Mouse (Mus musculus) small intestine, adult 2 months (tissue): Measurements from ENCODE around the gene Stx8.

Experiments used
- CTCF ChIP-seq: fragments of 200-500 bp; IDR thresholded peaks from 2 replicates; pipeline ENCODE4 v1.5.1; 2012; ENCODE audit warnings: low read depth, mild to moderate bottlenecking, control low read depth, inconsistent platforms, low read length, moderate library complexity, mixed read lengths; ENCODE audit not compliant: insufficient replicate concordance, insufficient read length; ENCODE audit errors: extremely low read depth
- POLR2A ChIP-seq: fragments of 200-500 bp; IDR thresholded peaks from 2 replicates; pipeline ENCODE4 v1.6.1; 2012; ENCODE audit warnings: low read depth, mild to moderate bottlenecking, control low read depth, inconsistent platforms, low read length, moderate library complexity

DNA sequence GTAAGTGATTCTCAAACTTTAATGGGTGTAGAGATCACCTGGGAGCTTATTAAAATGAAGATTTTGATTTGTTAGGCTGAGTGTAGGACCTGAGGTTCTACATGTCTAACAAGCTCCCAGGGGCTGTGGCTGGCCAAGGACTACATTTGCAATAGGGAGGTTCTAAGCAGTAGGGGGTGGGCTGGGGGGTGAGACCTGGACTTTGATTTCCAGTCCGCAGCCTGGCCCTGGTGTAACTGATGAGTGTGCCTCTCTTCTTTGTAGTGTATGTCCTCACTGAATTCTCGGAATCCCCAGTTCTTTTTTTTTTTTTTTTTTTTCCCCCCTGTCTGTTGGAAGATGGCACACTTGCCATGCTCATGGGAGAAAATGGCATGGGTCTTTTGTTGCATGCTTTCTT, 109.3 kb downstream of the Stx8 start:
- TF ChIP-seq POLR2A (no peak), CTCF (no peak)
